Mouse (Mus musculus) CD4-positive naive resting alpha-beta T cell, adult 76 days (primary cell): ENCODE results near the gene Gm44790. TPM values are rescaled to one million over a fixed set of nuclear protein-coding genes. Genes with fewer than 3 reads are reported as not detected.

ENCODE experiments used
- total RNA-seq: library from RNA; stranded (reverse); gene quantifications from one replicate; pipeline ENCODE4 v1.2.4, GENCODE M21; 2023

The Gm44790 gene
- total RNA-seq: not detected

GRCm38 (mm10) chr6:86426358-86426757, at the start of gene Gm44790:
Gm44790 (plus strand) TSS chr6:86426658.

GRCm38 (mm10) chr6:86396581-86397256, 29.7 kb upstream of the Gm44790 start, which contains the start of gene Pcyox1:
Pcyox1 (minus strand) TSS chr6:86397154.

GRCm38 (mm10) chr6:86404100-86404861, 22.2 kb upstream of the Gm44790 start, which contains the start of gene Tia1:
Tia1 (plus strand) TSS chr6:86404219.

GRCm38 (mm10) chr6:86438272-86439118, 12.0 kb downstream of the Gm44790 start, which contains the start of gene C87436:
C87436 (plus strand) TSS chr6:86438374.

Other genes starting within 250 kb of the Gm44790 start
- gene Tgfa, start 231.4 kb upstream of the Gm44790 start, total RNA-seq: not detected
- gene Fam136a, start 61.0 kb upstream of the Gm44790 start, total RNA-seq: 14.0 TPM
- 213 TPM for gene Snrpg, start 55.4 kb upstream of the Gm44790 start, total RNA-seq
- gene Pcyox1, start 29.5 kb upstream of the Gm44790 start, total RNA-seq: 8.5 TPM
- 64.9 TPM for gene Tia1, start 22.4 kb upstream of the Gm44790 start, total RNA-seq
- 46.3 TPM for gene C87436, start 11.7 kb downstream of the Gm44790 start, total RNA-seq
- 207 TPM for gene Pcbp1, start 99.7 kb downstream of the Gm44790 start, total RNA-seq
- 0.85 TPM for gene Asprv1, start 201.5 kb downstream of the Gm44790 start, total RNA-seq
- 75.6 TPM for gene Mxd1, start 242.5 kb downstream of the Gm44790 start, total RNA-seq